ENCODE assay signal across 11 mouse cellular contexts in genomic region chr8:117546386-117546785, GRCm38 (mm10). TPM values are rescaled to one million over a fixed set of nuclear protein-coding genes. Genes with fewer than 3 reads are reported as not detected.
DNase-seq lines count a peak whose midpoint lies in the region.
"Had no signal": no experiment of that assay in that cellular context is flagged by ENCODE, and none has a peak within 500 bp of the region (broad histone marks: within the 10 kb centered on the region; RNA-seq: fewer than 3 reads in every experiment).

No protein-coding gene starts in this region.

- DNase-seq in cerebellum, postnatal 25 days = peak; percentile 36 to 54
- DNase-seq in cerebellum, adult 11 months = no peak
- DNase-seq in ovary, postnatal 36 days (ENCODE audit: low spot score) = peak; percentile 28
- DNase-seq in ovary, adult 18-20 months (ENCODE audit: low spot score) = no peak
- DNase-seq in kidney, adult 9 months = peak; percentile 91
- DNase-seq in kidney, postnatal 4 days = peak; percentile 26 to 38
- no peak for DNase-seq in gastrocnemius, postnatal 36 days
- DNase-seq: gastrocnemius, postnatal 14 days; heart, postnatal 36 days; lung, postnatal 14 days; thymus, adult 18-20 months had no signal

- intact Hi-C loops in gastrocnemius, postnatal 36 days (cut with DNase I) = no loop called here

RNA-seq across cellular contexts. Expression of gene Plcg2, which starts 48.3 kb away (rescaled TPM):
- under 1 TPM; 0.59 to 0.61 TPM for total RNA-seq in gastrocnemius, postnatal 36 days (2021)

Comparison
In these comparisons a context has a peak if more than half of its experiments do, and no peak if none do; other contexts are left out.
1. DNase-seq: peak in cerebellum, postnatal 25 days (2 of 2), ovary, postnatal 36 days (single experiment), kidney, adult 9 months (single experiment) and kidney, postnatal 4 days (2 of 2); none in cerebellum, adult 11 months (single experiment), ovary, adult 18-20 months (single experiment) and gastrocnemius, postnatal 36 days (0 of 2).